Mouse (Mus musculus): Measurements from ENCODE around the gene Gm9972. TPM values are rescaled to one million over a fixed set of nuclear protein-coding genes. Genes with fewer than 3 reads are reported as not detected.

Gene Gm9972
- polyA plus RNA-seq, 1 experiment from 2014 or later, result not detected

DNA sequence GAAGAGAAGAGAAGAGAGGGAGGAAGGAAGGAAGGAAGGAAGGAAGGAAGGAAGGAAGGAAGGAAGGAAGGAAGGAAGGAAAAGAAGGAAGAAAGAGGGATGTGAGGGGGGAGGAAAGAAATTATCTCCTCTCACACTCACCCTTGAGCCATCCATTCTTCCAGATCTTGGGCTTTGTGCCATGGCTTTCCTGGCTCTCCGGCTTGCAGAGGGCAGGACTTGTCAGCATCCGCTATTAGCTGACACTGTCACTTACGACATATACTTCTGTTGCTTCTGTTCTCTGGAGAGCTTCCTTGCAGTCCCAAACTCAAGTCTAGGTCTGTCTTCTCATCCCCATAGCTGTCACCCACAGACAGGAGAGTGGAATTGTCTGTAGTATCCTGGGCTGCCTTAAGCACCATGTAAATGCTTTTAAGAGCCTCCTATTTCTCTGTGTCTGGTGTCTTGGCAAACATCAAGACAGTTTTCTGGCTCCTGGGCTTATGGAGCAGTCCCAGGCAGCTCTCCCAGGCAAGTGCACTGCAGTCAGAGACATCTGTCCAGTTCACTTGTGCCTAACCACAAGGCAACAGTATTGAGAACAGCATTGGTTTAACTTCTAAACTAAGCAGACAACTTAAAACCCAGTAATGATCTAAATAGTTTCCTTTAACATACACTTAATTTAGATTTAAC is 10.5 kb downstream of the Gm9972 start:
- Histone ChIP-seq H3K36me3 (ENCODE audit: control insufficient read depth, insufficient read depth) (no peaks in the 10 kb centered on the region), H3K4me2 (replicated peaks; ENCODE audit: low read depth) (no peak overlapping the region), H3K27ac (ENCODE audit: low read depth, low read length) (no peak overlapping the region), H3K9ac (ENCODE audit: low read depth, low read length) (no peak overlapping the region), H3K4me1 (replicated peaks; ENCODE audit: control insufficient read depth, insufficient read depth, low read length) (no peaks in the 10 kb centered on the region), H3K9me3 (ENCODE audit: control insufficient read depth) (no peaks in the 10 kb centered on the region), H3K27me3 (replicated peaks; ENCODE audit: control insufficient read depth, insufficient read depth, low read length) (no peaks in the 10 kb centered on the region), H3K4me3 (ENCODE audit: low read depth, low read length) (no peak overlapping the region)
- WGBS, result 82% methylated on average over 3 of the region's 3 CpGs
- no peak for ATAC-seq
- TF ChIP-seq CTCF (IDR thresholded peaks at IDR 0.05; ENCODE audit: low read depth), result no peak

- Histone ChIP-seq H3K36me3 (ENCODE audit: control insufficient read depth, insufficient read depth) (no peaks in the 10 kb centered on the region), H3K27me3 (replicated peaks; ENCODE audit: control insufficient read depth, insufficient read depth, low read length) (no peaks in the 10 kb centered on the region), H3K9ac (ENCODE audit: low read depth, low read length) (no peak overlapping the region), H3K9me3 (ENCODE audit: control insufficient read depth) (no peaks in the 10 kb centered on the region), H3K27ac (ENCODE audit: low read depth, low read length) (no peak overlapping the region), H3K4me2 (replicated peaks; ENCODE audit: low read depth) (no peak overlapping the region), H3K4me1 (replicated peaks; ENCODE audit: control insufficient read depth, insufficient read depth, low read length) (no peaks in the 10 kb centered on the region), H3K4me3 (ENCODE audit: low read depth, low read length) (no peak overlapping the region)
- WGBS, result 63% methylated on average over 1 of the region's 1 CpGs
- no peak for ATAC-seq
- TF ChIP-seq CTCF (IDR thresholded peaks at IDR 0.05; ENCODE audit: low read depth), result no peak
Observed at GRCm38 (mm10) chr11:43049363-43049762, 13.8 kb downstream of the Gm9972 start.

DNA sequence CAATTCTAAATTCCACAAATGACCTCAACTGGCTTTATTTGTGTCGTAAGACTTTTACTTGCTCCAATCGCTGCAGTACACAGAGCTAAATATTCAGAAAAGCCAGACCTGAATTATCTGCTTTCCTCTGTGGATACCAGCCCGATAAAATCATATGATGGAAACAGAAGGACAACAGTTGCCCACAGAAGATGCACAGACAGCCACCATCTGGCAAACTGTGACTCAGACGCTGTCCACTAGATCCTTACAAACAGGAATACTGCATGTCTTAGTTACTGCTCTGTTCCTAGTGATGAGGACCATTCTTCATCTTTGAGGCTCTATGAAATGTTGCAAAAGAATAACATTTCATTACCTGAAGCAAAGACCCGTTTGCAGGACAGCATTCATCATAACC is 19.4 kb downstream of the Gm9972 start:
- WGBS, result 84% methylated on average over 5 of the region's 5 CpGs
- Histone ChIP-seq H3K27me3 (replicated peaks; ENCODE audit: control insufficient read depth, insufficient read depth, low read length) (no peaks in the 10 kb centered on the region), H3K27ac (ENCODE audit: low read depth, low read length) (no peak overlapping the region), H3K9ac (ENCODE audit: low read depth, low read length) (no peak overlapping the region), H3K4me3 (ENCODE audit: low read depth, low read length) (no peak overlapping the region), H3K9me3 (ENCODE audit: control insufficient read depth) (no peaks in the 10 kb centered on the region), H3K4me2 (replicated peaks; ENCODE audit: low read depth) (no peak overlapping the region), H3K36me3 (ENCODE audit: control insufficient read depth, insufficient read depth) (no peaks in the 10 kb centered on the region), H3K4me1 (replicated peaks; ENCODE audit: control insufficient read depth, insufficient read depth, low read length) (no peaks in the 10 kb centered on the region)
- no peak for TF ChIP-seq CTCF (IDR thresholded peaks at IDR 0.05; ENCODE audit: low read depth)
- no peak for ATAC-seq

- no peak overlapping the region for H3K9ac ChIP-seq (ENCODE audit: low read depth, low read length)
- no peak for ATAC-seq
- no peaks in the 10 kb centered on the region for H3K27me3 ChIP-seq (replicated peaks; ENCODE audit: control insufficient read depth, insufficient read depth, low read length)
- H3K4me3 ChIP-seq (ENCODE audit: low read depth, low read length), result no peak overlapping the region
- H3K27ac ChIP-seq (ENCODE audit: low read depth, low read length), result no peak overlapping the region
- WGBS, result 52% methylated on average over 5 of the region's 5 CpGs
- TF ChIP-seq CTCF (IDR thresholded peaks at IDR 0.05; ENCODE audit: low read depth), result no peak
- no peaks in the 10 kb centered on the region for H3K4me1 ChIP-seq (replicated peaks; ENCODE audit: control insufficient read depth, insufficient read depth, low read length)
- H3K36me3 ChIP-seq (ENCODE audit: control insufficient read depth, insufficient read depth), result no peaks in the 10 kb centered on the region
- no peaks in the 10 kb centered on the region for H3K9me3 ChIP-seq (ENCODE audit: control insufficient read depth)
- H3K4me2 ChIP-seq (replicated peaks; ENCODE audit: low read depth), result no peak overlapping the region
Observed at GRCm38 (mm10) chr11:43059437-43059970, 24.0 kb downstream of the Gm9972 start.

GRCm38 (mm10) chr11:43062286-43062685 is 26.7 kb downstream of the Gm9972 start:
- Histone ChIP-seq H3K4me1 (replicated peaks; ENCODE audit: control insufficient read depth, insufficient read depth, low read length) (no peaks in the 10 kb centered on the region), H3K4me2 (replicated peaks; ENCODE audit: low read depth) (no peak overlapping the region), H3K27ac (ENCODE audit: low read depth, low read length) (no peak overlapping the region), H3K9me3 (ENCODE audit: control insufficient read depth) (no peaks in the 10 kb centered on the region), H3K9ac (ENCODE audit: low read depth, low read length) (no peak overlapping the region), H3K36me3 (ENCODE audit: control insufficient read depth, insufficient read depth) (no peaks in the 10 kb centered on the region), H3K27me3 (replicated peaks; ENCODE audit: control insufficient read depth, insufficient read depth, low read length) (no peaks in the 10 kb centered on the region), H3K4me3 (ENCODE audit: low read depth, low read length) (no peak overlapping the region)
- TF ChIP-seq CTCF (IDR thresholded peaks at IDR 0.05; ENCODE audit: low read depth), result no peak
- no peak for ATAC-seq
- WGBS, result 56% methylated on average over 3 of the region's 3 CpGs

GRCm38 (mm10) chr11:43086309-43087050 is 50.9 kb downstream of the Gm9972 start:
- no peak overlapping the region for H3K4me3 ChIP-seq (ENCODE audit: low read depth, low read length)
- ATAC-seq, result no peak
- no peak overlapping the region for H3K9ac ChIP-seq (ENCODE audit: low read depth, low read length)
- no peak overlapping the region for H3K4me2 ChIP-seq (replicated peaks; ENCODE audit: low read depth)
- TF ChIP-seq CTCF (IDR thresholded peaks at IDR 0.05; ENCODE audit: low read depth), result no peak
- H3K27me3 ChIP-seq (replicated peaks; ENCODE audit: control insufficient read depth, insufficient read depth, low read length), result no peaks in the 10 kb centered on the region
- H3K27ac ChIP-seq (ENCODE audit: low read depth, low read length), result no peak overlapping the region
- H3K4me1 ChIP-seq (replicated peaks; ENCODE audit: control insufficient read depth, insufficient read depth, low read length), result no peaks in the 10 kb centered on the region
- H3K9me3 ChIP-seq (ENCODE audit: control insufficient read depth), result no peaks in the 10 kb centered on the region
- no peaks in the 10 kb centered on the region for H3K36me3 ChIP-seq (ENCODE audit: control insufficient read depth, insufficient read depth)
- WGBS, result 58% methylated on average over 8 of the region's 8 CpGs

Other genes starting within 250 kb of the Gm9972 start
- gene Atp10b, start 114.1 kb downstream of the Gm9972 start, polyA plus RNA-seq (2015; fragmentation: Nextera tagmentation; extraction: Ambion mirVana), result 3.2 and 3.3 TPM in 2 replicates